Mouse (Mus musculus) layer of hippocampus, adult 9-10 months (tissue): ENCODE results near the gene Cdh4.
A peak's percentile ranks its signal among the peaks of the same experiment; 100 is the strongest.

Experiments used
- DNase-seq: peaks from one replicate; pipeline ENCODE4 v3.0.0; 2022; ENCODE audit warnings: low spot score

The Cdh4 gene

DNA sequence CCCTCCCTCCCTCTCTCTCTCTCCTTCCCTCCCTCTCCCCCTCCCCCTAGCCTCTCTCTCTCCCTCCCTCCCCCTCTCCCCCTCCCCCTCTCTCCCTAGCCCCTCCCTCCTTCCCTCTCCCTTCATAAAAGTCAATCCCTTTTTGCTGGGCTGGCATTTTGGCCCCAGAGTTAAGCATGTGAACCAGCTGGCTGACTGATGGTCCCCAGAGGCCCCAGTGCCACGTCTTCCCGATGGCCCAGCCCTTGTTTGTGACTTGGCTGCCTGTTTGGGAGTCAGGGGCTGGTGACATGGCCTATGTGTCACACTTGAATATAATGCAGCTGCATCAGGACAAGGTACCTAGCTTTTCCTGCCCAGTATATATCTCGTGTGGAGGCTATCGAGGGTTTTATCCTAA lies 96.3 kb downstream of the Cdh4 start:
- DNase-seq = no peak

DNA sequence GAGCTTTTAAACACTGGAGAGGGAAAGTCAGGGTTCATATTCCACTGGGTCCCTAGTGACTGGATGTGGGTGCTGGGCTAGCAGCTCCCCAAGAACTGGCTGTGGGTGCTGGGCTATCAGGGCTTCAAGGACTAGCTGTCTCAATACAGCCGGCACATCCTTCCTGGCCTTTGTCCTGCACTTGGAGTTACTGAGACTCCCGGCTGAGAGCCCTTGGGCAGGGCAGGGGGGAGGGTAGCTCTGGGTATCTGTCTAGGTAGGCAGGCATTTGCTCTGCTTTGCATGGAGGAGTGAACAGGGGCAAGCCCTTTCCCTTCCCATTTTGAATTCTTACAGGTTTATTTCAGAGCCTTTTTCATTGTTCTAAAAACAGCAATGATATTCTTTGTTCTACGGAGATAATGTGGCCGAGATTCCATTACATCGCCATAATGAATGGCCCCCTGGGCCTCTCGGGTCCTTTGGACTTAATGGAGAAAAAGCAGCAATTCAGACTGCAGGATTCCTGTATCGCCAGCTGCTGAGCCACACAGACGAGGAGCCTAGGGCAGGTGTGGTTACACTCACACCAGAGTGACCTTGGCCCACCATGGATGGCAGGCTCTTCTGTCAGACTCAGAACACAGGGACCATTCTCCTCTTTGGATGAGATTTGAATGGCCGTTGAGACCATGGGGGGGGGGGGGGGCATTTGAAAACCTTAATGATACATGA lies 97.5 kb downstream of the Cdh4 start:
- DNase-seq = no peak

DNA sequence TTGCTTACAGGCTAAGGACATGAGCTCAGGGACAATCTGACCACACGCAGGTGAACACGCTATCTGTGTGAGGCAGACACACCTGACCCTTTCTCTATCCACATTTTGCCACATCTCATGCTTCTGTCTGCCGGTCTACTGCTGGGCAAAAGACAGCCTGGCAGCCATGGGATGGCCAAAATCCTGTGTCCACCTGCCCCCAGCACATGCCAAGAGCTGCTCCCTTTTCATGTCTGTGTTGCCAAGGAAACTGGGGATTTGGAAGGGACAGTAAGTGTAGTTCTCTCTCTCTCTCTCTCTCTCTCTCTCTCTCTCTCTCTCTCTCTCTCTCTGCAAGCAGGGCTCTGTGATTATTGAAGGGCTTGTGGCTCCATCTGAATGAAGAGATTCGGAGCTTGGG lies 98.9 kb downstream of the Cdh4 start:
- no peak for DNase-seq

DNA sequence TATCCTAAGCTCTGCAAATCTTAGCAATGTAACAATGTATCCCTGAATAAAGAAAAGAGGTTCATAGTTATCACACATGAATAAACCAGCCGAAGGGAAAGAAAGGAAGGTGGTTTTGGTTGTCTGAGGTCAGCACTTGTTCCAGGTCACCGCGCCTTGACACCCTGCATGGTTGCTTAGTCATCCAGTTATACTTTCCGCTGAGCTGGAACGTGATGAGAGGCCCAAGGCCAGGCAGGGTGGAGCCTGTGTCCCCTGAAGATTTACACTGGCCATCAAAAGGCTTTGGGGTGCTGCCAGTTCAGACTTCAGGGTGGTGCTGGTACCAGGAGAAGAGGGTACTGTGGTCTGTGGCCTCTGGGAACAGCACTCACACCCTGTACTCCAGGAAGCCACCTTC lies 105.4 kb downstream of the Cdh4 start:
- DNase-seq = no peak

DNA sequence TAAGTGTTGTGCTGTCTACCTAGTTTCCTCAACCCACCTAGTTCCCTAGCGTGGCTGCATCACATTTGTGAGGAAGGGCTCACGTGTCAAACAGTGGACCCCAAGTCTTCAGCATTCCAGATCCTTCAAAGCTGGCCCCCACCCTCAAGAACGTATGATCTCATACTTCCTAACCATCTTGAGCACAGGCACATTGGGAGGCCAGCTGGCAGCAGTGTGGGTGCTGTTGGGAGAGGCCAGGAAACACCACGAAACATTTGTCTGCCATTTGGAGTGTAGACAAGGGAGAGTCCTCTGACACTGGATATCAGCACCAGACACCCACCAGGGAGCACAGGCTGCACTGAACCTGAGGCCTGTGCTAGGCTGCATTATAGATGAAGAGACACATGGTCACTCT lies 113.7 kb downstream of the Cdh4 start:
- peak; percentile 10 for DNase-seq

DNA sequence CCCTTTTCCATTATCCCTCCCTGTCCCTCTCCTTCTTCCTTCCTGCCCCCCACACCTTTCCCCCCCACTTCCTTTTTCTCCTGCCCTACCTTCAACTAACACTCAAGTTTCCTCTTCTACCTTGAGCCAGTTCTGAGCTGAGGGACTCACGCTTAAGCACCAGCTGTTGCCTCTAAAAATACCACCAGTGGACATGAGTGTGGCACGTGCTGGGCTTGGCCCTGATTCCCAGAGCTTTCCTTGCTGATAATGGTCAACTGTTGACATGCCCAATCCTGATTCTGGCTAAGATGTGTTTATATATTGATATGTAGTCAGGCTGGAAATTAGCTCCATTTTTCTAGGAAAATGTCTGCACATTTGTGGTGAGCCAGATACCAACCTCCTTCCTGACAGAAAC lies 120.1 kb downstream of the Cdh4 start:
- no peak for DNase-seq

DNA sequence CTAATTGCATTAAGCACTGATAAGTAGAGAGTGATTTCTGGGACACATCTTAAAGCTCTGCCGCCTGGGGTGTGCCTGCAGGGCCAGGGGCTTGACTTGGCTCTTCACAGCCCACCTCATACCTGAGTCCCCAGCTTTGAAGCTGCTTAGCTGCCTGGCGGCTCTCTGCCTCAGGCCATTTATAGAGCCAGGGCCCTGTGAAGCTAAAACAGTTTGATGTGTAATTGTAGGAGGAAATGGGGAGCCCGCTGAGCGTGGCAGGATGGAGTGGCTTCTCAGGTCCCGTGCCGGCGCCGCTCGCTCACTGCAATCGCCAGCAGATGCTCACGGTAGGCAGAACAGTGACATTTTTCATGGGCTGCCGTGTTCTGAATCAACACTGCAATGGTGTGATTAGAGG lies 123.4 kb downstream of the Cdh4 start:
- no peak for DNase-seq

DNA sequence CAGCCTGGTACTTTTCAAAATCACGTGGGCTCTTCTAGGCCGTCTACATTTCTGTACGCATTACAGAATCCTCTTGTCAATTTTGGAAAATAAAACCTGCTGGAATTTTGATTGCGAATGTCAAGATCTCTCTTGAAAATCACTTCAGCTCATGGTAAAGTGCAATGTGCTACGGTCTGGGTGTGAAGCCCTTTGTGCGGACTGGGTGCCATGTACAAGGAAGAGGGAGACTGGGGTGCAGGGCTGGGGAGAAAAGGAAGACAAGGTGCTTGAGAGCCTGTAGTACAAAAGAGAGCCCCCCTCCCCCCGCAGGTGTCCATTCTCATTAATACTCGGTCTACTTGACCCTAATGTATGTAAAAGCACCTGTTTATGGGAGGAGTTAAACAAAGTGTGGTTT lies 125.7 kb downstream of the Cdh4 start:
- DNase-seq = no peak

DNA sequence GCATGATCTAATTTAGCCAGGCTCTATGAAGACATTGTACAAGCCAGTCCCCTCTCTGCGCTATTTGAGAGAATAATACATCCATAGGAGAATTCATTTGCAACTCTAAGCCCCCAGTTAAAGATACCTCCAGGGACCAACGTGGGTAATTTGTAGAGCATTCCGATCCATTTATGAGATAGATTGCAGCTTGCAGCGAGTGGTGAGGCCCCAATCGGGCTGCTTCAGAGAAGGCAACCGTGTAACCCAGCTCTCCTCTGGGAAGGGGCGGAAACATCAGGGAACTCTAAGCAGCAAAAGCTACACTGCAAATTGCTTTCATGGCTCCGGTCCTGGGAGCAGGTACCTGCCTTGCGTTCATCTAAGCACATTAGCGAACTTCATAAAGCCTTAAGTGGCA lies 126.9 kb downstream of the Cdh4 start:
- no peak for DNase-seq

DNA sequence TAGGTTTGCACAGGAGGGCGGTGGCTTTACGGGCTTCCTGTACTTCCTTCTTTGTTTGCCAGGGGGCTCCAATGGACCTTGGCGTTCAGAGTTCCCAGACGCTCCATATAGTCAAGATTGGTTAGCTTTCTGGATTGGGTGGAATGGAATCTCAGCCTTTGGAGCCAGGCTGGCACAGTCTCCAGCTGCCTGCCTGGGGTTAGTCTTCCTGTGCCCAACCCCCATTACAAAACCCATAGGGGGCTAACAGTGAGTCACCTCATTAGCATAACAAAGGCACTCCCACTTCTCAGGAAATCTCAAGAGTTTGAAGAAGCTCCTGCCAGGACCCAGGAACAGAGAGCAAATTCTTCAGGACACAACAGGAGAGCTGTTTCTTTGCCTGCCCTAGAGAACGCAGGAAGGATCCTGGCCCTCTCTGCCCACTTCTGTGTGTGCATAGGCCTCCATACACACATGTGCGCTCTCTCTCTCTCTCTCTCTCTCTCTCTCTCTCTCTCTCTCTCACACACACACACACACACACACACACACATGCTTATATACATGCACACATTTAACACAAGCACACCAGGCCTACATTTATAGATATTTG lies 129.0 kb downstream of the Cdh4 start:
- DNase-seq = no peak

DNA sequence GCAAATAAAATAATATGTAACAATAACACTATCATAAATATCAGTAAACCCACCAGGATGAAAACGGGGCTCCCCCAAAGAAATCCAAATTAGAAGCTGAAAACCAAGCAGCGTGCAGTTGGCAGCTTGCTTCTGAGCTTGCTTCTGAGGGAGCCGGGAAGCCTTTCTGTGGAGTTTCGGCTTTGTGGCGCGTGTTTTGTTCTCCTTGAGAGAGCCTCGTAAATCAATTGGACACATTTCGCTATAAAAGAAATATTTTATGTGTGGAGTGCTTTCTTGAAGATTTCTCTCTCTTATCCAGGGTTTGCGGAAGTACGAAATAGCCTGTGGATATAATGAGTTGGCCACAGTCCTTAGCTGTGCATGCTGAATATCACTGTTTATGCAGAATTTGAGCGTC lies 131.1 kb downstream of the Cdh4 start:
- no peak for DNase-seq

DNA sequence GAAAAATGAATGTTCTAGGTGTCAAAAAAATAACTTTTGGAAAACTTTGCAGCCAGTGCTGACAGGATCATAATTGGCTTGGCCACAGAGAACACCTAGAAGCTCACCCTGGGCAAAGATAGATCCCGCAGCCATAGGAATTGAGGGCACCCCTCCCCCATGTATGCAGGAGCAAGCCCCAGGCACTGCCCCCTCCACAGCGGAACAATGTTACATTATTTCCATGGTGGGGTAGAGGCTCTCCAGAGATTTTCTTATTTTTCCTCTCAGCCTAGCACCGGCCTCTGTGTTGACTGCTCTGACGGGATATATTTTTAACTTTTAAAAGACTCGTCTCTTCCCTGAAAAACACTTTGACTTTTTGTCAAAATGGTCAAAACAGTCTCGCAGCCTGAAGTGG lies 131.6 kb downstream of the Cdh4 start:
- no peak for DNase-seq

DNA sequence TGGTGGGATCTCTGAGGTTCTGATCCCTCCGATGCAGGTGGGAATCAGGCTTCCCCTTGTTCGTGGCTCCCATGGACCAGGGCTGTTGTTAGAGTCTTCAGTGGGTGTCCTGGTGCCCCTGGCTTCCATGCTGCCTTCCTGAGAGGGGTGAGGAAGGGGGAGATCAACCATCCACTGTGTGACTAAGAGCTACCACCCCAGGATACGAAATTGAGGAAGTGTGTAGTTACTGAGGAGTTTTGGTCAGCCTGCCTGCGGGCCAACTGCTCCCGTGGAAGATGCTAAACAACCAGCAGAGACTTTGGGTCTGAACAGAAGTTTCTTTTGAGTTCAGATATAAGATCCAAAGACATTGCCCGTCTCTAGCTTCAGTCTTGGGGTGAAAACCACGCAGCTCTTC lies 133.4 kb downstream of the Cdh4 start:
- no peak for DNase-seq

DNA sequence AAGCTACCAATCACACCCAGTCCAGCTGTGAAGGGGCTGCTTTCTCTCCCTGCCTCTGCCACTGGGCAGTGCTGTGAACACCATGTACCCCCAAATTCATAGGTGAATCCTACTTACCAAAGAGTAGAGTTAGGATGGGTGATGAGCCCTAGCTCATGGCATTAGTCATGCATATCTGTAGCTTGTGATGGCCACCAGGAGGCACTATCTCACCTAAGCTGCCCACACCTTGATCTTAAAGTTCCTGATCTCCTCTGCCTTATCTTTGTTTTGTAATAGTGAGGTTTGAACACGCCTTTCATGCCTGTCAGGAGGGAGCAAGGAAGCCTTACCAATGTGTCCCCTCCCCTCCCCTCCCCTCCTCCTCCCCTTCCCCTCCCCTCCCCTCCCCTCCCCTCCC lies 134.0 kb downstream of the Cdh4 start:
- no peak for DNase-seq

DNA sequence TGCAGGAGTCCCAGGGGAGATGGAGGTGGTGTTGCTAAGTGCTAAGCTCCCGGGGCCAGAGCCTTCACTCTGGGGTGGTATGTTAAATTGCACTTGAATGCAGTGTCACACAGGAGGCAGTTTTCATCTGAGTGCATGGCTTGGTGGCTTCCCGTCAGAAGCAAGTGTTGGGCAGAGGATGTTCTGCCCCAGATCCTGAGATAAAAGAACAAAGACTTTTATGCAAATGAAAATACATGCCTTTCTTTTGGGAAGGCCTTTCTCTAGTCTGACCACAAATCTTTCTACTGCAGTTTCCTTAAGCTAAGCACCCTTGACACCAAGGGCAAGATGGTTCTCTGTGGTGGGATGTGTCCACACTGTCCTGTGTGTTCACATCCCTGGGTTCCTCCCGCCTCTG lies 136.1 kb downstream of the Cdh4 start:
- no peak for DNase-seq

DNA sequence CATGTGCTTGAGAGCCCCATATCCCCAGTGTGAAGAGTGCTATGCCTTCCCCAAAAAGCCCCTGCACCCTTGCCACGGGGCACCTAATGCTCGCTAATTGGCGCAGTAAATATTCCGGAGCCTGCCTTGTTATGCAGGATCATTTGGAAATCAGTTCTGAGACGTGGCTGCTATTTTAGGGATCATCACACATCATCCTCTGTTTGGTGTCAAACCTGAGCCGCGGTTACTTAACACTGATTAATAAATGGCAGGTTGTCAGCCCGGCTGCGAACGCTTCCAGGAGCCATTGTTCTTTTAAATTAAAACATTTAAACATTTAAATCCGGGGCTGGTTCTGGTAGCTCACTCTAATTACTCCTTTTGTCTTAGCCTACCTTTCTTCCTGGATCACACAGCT lies 136.6 kb downstream of the Cdh4 start:
- no peak for DNase-seq

DNA sequence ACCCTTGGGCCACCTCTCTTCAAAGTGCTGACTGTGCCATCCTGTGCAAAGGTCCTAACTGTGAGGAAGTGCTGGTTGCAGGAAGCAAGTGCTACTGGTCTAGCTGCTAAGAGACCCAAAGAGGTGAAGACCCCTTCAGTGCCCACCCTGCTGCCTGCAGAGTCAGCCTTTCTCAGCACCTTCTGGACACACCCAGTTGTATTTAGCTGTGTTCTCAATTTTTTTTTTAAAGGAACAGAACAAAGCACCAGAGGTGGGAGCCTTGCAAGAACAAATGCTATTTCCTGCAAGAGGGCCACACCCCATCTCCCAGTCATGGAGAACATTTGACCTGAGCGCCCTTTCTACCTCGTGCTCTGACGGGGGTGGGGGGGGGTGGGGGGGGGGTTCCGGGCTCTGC lies 138.2 kb downstream of the Cdh4 start:
- no peak for DNase-seq

DNA sequence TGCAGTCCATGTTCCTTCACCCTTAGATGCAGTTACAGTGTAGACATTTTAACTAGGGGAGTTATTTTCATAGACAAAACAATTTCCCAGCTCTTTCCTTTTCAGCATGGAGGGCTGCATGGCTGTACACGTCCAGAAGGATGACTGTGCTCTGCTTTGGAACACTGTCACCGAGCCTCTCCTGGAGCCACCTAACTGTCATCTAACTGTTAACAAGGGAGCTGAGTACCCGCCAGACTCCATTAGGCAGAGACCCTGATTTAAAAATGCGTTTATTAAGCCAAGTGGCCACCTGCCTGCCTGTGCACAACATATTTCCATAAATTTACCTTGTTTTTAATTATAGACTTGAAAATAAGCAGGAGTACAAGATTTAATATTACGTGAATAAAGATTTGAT lies 138.8 kb downstream of the Cdh4 start:
- DNase-seq = no peak

DNA sequence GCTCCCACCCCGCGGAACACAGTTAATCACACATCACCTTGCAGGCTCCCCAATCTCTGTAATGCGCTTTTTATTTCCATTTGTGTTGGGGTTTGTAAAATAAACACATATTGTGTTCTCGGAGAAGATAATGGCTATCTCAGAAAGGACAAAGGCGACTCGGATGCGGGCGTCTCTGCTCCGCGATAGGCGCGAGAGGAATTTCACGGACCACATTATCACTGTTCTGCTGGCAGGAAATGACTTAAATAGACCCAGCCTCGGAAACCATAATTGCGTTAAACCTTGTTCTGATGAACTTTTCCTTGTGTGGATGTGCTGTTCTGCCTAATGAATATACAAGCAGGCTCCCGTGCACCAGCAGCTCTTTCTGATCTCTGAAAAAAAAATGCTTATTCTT lies 140.7 kb downstream of the Cdh4 start:
- no peak for DNase-seq

DNA sequence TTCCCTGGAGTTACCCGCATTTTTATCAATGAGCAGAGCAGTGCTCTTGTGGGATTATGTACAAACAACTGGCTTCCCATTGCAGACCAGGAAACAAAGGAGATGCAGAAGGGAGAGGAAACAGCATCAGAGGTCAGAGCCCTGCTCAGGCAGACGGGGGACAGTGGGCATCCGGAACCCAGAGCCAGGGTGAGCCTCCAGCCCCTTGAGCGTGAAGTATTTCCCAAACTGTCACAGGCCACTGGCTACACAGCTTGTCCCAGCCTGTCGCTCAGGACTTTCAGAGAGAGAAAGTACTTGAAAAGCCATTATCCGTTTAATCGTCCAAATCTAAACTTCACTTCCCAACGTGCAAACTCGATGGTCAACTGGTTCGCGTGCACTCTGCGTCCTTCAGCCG lies 142.4 kb downstream of the Cdh4 start:
- DNase-seq = no peak

DNA sequence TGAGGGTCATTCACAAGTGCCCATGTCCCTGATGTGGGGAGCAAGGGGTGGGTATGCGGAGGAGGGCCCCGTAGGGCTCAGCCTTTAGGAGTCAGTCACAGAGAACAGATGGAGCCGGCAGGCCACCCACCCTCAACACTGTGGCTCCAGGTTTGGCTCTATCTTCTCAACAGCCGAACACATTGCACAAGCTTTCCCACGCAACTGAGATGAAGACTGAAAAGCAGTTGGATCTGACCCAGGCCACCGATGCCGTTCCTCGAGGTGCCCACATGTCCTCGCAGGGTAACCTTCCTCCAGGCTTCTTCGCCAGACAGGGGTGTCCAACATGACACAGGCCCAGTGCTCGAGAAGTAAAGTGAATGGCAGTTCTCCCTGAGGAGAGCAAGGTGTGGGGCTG lies 144.2 kb downstream of the Cdh4 start:
- DNase-seq = peak; percentile 16

DNA sequence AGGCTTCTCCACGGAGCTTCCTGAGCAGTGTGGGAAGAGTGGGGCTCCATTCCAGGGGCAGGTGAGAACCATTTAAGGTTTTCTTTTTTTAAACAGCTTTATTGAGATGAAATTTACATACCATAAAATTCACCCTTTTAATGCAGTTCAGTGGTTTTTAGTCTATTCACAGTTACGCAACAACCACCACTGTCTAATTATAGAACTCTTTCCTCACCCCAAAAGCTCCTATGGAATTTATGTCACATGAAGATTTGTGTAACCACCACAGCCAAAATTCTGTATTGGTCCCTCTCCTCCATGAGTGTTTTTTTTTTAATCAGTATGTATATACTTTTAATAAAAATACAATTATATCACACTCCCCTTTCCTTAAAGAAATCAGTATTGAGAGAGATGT lies 144.8 kb downstream of the Cdh4 start:
- DNase-seq = no peak

DNA sequence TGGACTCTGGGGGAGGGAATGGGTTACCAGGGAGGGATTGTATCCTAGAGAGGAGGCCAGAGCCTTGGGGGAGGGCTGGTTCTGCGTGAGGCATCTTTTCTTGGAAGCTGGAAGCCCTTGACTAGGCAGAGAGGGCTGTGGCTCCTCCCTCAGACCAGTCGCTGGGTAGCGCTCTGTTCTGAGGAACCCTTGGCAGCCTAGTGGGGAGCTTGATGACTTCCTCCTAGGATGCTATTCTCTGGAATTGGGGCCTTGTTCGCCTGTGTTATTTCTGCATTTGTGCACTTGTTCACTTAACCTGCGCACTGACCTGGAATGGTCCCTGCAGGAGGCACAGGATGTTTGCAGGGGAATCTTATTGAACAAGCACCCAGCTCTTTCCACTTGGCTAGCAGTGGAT lies 149.4 kb downstream of the Cdh4 start:
- no peak for DNase-seq

DNA sequence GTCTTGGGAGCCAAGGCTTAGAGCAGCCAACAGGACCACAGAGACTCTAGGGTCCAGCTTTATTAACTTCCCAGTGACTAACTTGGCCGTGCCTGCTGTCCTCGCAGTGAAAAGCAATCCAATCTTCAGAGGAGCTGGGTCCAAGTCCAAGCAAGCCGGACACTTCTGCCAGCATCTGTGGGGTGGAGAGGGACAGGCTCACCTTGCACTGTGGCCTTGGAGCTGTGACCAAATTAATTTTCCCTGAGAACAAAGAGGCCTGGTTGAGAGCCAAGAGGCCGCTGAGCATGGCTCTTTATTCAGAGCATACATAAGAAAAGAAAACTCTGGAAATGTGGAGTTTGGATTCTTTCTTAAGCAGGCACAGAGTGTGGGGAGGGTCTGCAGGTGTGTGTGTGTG lies 152.8 kb downstream of the Cdh4 start:
- DNase-seq = no peak
